Mouse (Mus musculus) lung, adult 2 months (tissue): ENCODE measurements around the gene Rbm48.

Experiments
- CTCF ChIP-seq: fragments of 200-500 bp; IDR thresholded peaks from 2 replicates; pipeline ENCODE4 v1.5.1; 2011; ENCODE audit warnings: mild to moderate bottlenecking, low read length, control low read depth; ENCODE audit not compliant: insufficient read depth
- POLR2A ChIP-seq: fragments of 200-500 bp; IDR thresholded peaks from 2 replicates; pipeline ENCODE4 v1.6.1; 2011; ENCODE audit warnings: low read depth, mild to moderate bottlenecking, control low read depth, low read length, borderline replicate concordance; ENCODE audit errors: extremely low read depth

GRCm38 (mm10) chr5:3554198-3554597, 42.2 kb downstream of the Rbm48 start:
- no peak for TF ChIP-seq CTCF
- TF ChIP-seq POLR2A, result no peak
